Mouse (Mus musculus): ENCODE measurements at regions not wholly inside any gene's neighbourhood (a gene's known extent, or its start where the extent isn't known, plus 50 kb on each side); places are given as distances from the start of the nearest gene placed in this dataset.

- peak; percentile 48 for DNase-seq (ENCODE audit: inconsistent ontology term)
Measured at GRCm38 (mm10) chr8:76694187-76694827, 204.9 kb upstream of the Nr3c2 start.

Measured in Muller cell, postnatal 12 days (primary cell).